Comparison of ENCODE assay signal across 9 mouse cellular contexts in genomic region chr8:4259125-4259804, GRCm38 (mm10). TPM values are rescaled to one million over a fixed set of nuclear protein-coding genes. Genes with fewer than 3 reads are reported as not detected.
DNase-seq lines count a peak whose midpoint lies in the region; ATAC-seq and TF ChIP-seq lines count a peak whose summit lies in the region.
"Had no signal": no experiment of that assay in that cellular context is flagged by ENCODE, and none has a peak within 500 bp of the region (broad histone marks: within the 10 kb centered on the region; RNA-seq: fewer than 3 reads in every experiment).

Gene Ctxn1, minus strand, starts transcription at chr8:4259274.

- TF ChIP-seq EP300 in heart, adult 2 months (IDR thresholded peaks at IDR 0.05; ENCODE audit: insufficient read depth, low read depth, low read length), result no peak

- H3K79me2 ChIP-seq in heart, adult 2 months (replicated peaks; ENCODE audit: control insufficient read depth, insufficient read depth, low read length), result no peaks in the 10 kb centered on the region

- peaks cover 29% of the 10 kb centered on the region for H3K4me1 ChIP-seq in embryonic facial prominence, embryonic 13.5 days
- peaks cover 3% of the 10 kb centered on the region for H3K4me1 ChIP-seq in heart, adult 2 months (ENCODE audit: control insufficient read depth, insufficient read depth, low read length)
- H3K4me1 ChIP-seq in limb, embryonic 14.5 days (ENCODE audit: control insufficient read depth, insufficient read depth, low read length), result peaks cover 15% of the 10 kb centered on the region
- peaks cover 10% of the 10 kb centered on the region for H3K4me1 ChIP-seq in midbrain, postnatal 0 days (ENCODE audit: insufficient read depth, low read length)

- peak; percentile 90 for DNase-seq in 3134 (ENCODE audit: extremely low read depth, insufficient read length, low spot score)
- peak; percentile 87 to 94 for DNase-seq in adrenal gland, postnatal 4 days (ENCODE audit: low spot score in 2 of 2)
- DNase-seq in heart, adult 2 months, result peak; percentile 95 to 98
- peak; percentile 94 to 96 for DNase-seq in kidney, adult 8-10 months
- peak; percentile 91 for DNase-seq in limb, embryonic 14.5 days (ENCODE audit: low spot score)
- peak; percentile 95 for DNase-seq in midbrain, postnatal 0 days (ENCODE audit: low spot score)
- peak; percentile 94 to 99 for DNase-seq in spleen, postnatal 10 days (ENCODE audit: low spot score in 2 of 2)

- 0 out of 2 replicates have a peak, but pooled peaks have one; percentile 36 for TF ChIP-seq POLR2A in heart, adult 2 months (IDR thresholded peaks at IDR 0.05; ENCODE audit: insufficient read depth, low read depth, low read length)
- 0 out of 2 replicates have a peak, but pooled peaks have one; percentile 21 for TF ChIP-seq POLR2A in limb, embryonic 14.5 days (IDR thresholded peaks at IDR 0.05; ENCODE audit: borderline replicate concordance, extremely low read depth, insufficient read depth, insufficient read length)

- WGBS in embryonic facial prominence, embryonic 13.5 days, result 3% methylated on average over 32 of the region's 33 CpGs
- 6% methylated on average over 33 of the region's 33 CpGs for WGBS in heart, adult 2 months
- WGBS in limb, embryonic 14.5 days, result 4% methylated on average over 21 of the region's 33 CpGs
- 9% methylated on average over 21 of the region's 33 CpGs for WGBS in midbrain, postnatal 0 days

- H3K4me3 ChIP-seq in embryonic facial prominence, embryonic 13.5 days, result peak within 1 kb of the TSS; percentile 84
- peak within 1 kb of the TSS; percentile 56 for H3K4me3 ChIP-seq in heart, adult 2 months
- H3K4me3 ChIP-seq in limb, embryonic 14.5 days (replicated peaks; ENCODE audit: low read length), result peak within 1 kb of the TSS; percentile 84
- peak within 1 kb of the TSS; percentile 76 for H3K4me3 ChIP-seq in midbrain, postnatal 0 days (ENCODE audit: low read depth, low read length)

- H3K36me3 ChIP-seq in embryonic facial prominence, embryonic 13.5 days, result peaks cover 77% of the 10 kb centered on the region
- H3K36me3 ChIP-seq in heart, adult 2 months (ENCODE audit: control insufficient read depth, insufficient read depth, low read length), result no peaks in the 10 kb centered on the region
- H3K36me3 ChIP-seq in limb, embryonic 14.5 days (ENCODE audit: control insufficient read depth, insufficient read depth, low read length), result peaks cover 70% of the 10 kb centered on the region
- peaks cover 54% of the 10 kb centered on the region for H3K36me3 ChIP-seq in midbrain, postnatal 0 days (ENCODE audit: insufficient read depth, low read length)

- peak; percentile 92 for ATAC-seq in embryonic facial prominence, embryonic 13.5 days (ENCODE audit: insufficient number of reproducible peaks, insufficient read depth, low FRiP score, low TSS enrichment, low read depth)
- ATAC-seq in limb, embryonic 14.5 days (ENCODE audit: low FRiP score, low read depth), result peak; percentile 93
- ATAC-seq in midbrain, postnatal 0 days (ENCODE audit: low FRiP score), result peak; percentile 89

- peak within 1 kb of the TSS; percentile 85 for H3K27ac ChIP-seq in embryonic facial prominence, embryonic 13.5 days
- no peak within 1 kb of the TSS; the same call in 1 of the 2 replicates for H3K27ac ChIP-seq in heart, adult 2 months
- peak within 1 kb of the TSS; percentile 77 for H3K27ac ChIP-seq in limb, embryonic 14.5 days (replicated peaks; ENCODE audit: low read depth, low read length)
- peak within 1 kb of the TSS; percentile 95 for H3K27ac ChIP-seq in midbrain, postnatal 0 days (ENCODE audit: low read depth, low read length)

- H3K4me2 ChIP-seq in embryonic facial prominence, embryonic 13.5 days, result peak within 1 kb of the TSS; percentile 66
- peak within 1 kb of the TSS; percentile 69 for H3K4me2 ChIP-seq in limb, embryonic 14.5 days (replicated peaks; ENCODE audit: low read depth, low read length, severe bottlenecking)
- peak within 1 kb of the TSS; percentile 77 for H3K4me2 ChIP-seq in midbrain, postnatal 0 days (ENCODE audit: low read depth, low read length, poor library complexity, severe bottlenecking)

- H3K27me3 ChIP-seq in embryonic facial prominence, embryonic 13.5 days, result no peaks in the 10 kb centered on the region
- H3K27me3 ChIP-seq in heart, adult 2 months (ENCODE audit: control insufficient read depth, insufficient read depth, low read length), result no peaks in the 10 kb centered on the region
- H3K27me3 ChIP-seq in limb, embryonic 14.5 days (ENCODE audit: control insufficient read depth, insufficient read depth, low read length), result no peaks in the 10 kb centered on the region
- no peaks in the 10 kb centered on the region for H3K27me3 ChIP-seq in midbrain, postnatal 0 days (ENCODE audit: insufficient read depth, low read length)
- H3K27me3 ChIP-seq: CH12.LX had no signal

- TF ChIP-seq CTCF in heart, adult 2 months (IDR thresholded peaks at IDR 0.05), result no peak
- no peak for TF ChIP-seq CTCF in midbrain, postnatal 0 days (IDR thresholded peaks at IDR 0.05)

- H3K9me3 ChIP-seq in embryonic facial prominence, embryonic 13.5 days, result no peaks in the 10 kb centered on the region
- H3K9me3 ChIP-seq in limb, embryonic 14.5 days (ENCODE audit: control insufficient read depth, low read length), result no peaks in the 10 kb centered on the region
- H3K9me3 ChIP-seq in midbrain, postnatal 0 days (ENCODE audit: low read length), result no peaks in the 10 kb centered on the region

- H3K9ac ChIP-seq in embryonic facial prominence, embryonic 13.5 days, result peak within 1 kb of the TSS; percentile 91
- peak within 1 kb of the TSS; percentile 40 for H3K9ac ChIP-seq in heart, adult 2 months (ENCODE audit: low read depth, low read length)
- peak within 1 kb of the TSS; percentile 78 for H3K9ac ChIP-seq in limb, embryonic 14.5 days (ENCODE audit: low read depth, low read length, severe bottlenecking)
- peak within 1 kb of the TSS; percentile 78 for H3K9ac ChIP-seq in midbrain, postnatal 0 days (replicated peaks; ENCODE audit: low read length, poor library complexity, severe bottlenecking)

- intact Hi-C loops in heart, adult 2 months (cut with DNase I), result loop anchor here (1.0 kb wide), 1 partner anchor 16 kb away; the partner anchor contains the start of gene Timm44

RNA-seq across cellular contexts. Expression of gene Ctxn1, which starts in this region (rescaled TPM):
- 10 to 100 TPM; 25.9 to 42.7 TPM for total RNA-seq in adrenal gland, postnatal 4 days (2021)
- polyA plus RNA-seq in embryonic facial prominence, embryonic 13.5 days (2015; fragmentation: Nextera tagmentation; extraction: Ambion mirVana), result 104 and 110 TPM in 2 replicates
- under 1 TPM; 0.60 to 0.91 TPM for total RNA-seq in heart, adult 2 months (2021)
- 5.2 and 5.7 TPM in 2 replicates for polyA plus RNA-seq in heart, adult 2 months (2012; rRNA removed)
- polyA plus RNA-seq in limb, embryonic 14.5 days (2012; rRNA removed), result 102 and 151 TPM in 2 replicates
- 54.9 and 62.4 TPM in 2 replicates for polyA plus RNA-seq in limb, embryonic 14.5 days (2014; fragmentation: Nextera tagmentation; extraction: Ambion mirVana)
- 78.5 and 91.4 TPM in 2 replicates for total RNA-seq in midbrain, postnatal 0 days (2014; rRNA removed)
- polyA plus RNA-seq in midbrain, postnatal 0 days (2015; fragmentation: Nextera tagmentation; extraction: Ambion mirVana), result 250 and 259 TPM in 2 replicates

Comparison
In these comparisons a context has a peak if more than half of its experiments do, and no peak if none do; other contexts are left out.
1. RNA of gene Ctxn1 (total RNA-seq): 78.5 to 91.4 TPM in midbrain, postnatal 0 days and 25.9 to 42.7 TPM in adrenal gland, postnatal 4 days; 0.60 to 0.91 TPM in heart, adult 2 months; every median in the first group is over 10 times any median in the second.
2. H3K9ac ChIP-seq: peak in every context shown above with its lines; median percentile 91 in embryonic facial prominence, embryonic 13.5 days; 78 in limb, embryonic 14.5 days; 78 in midbrain, postnatal 0 days; 40 in heart, adult 2 months.
3. Peak in every context shown above with its lines, with median percentiles within 50 percentile points of each other: DNase-seq, ATAC-seq, H3K4me2 ChIP-seq and H3K4me3 ChIP-seq.